Mouse (Mus musculus) myocyte (in vitro differentiated cells): ENCODE measurements around the gene Cgn.

Experiments
- POLR2A ChIP-seq: IDR thresholded peaks from one replicate; pipeline ENCODE4 v1.6.1; 2011; ENCODE audit warnings: low read depth, mild to moderate bottlenecking, control low read depth, moderate library complexity; ENCODE audit not compliant: insufficient read length
- POLR2AphosphoS2 ChIP-seq: IDR thresholded peaks from one replicate; pipeline ENCODE4 v1.6.1; 2011; ENCODE audit warnings: low read depth, control low read depth; ENCODE audit not compliant: insufficient read length

GRCm38 (mm10) chr3:94822082-94822481 is 35.8 kb upstream of the Cgn start:
- TF ChIP-seq POLR2AphosphoS2 (no peak), POLR2A (no peak)
